Mouse (Mus musculus): ENCODE measurements around the gene Zfp386. TPM values are rescaled to one million over a fixed set of nuclear protein-coding genes. Genes with fewer than 3 reads are reported as not detected.
A peak's percentile ranks its signal among the peaks of the same experiment; 100 is the strongest.
"Not testable (repeated sequence)": the region's sequence is repeated elsewhere in the genome, so short reads cannot be mapped to it uniquely, and the experiment has no call there.

Gene Zfp386
- 3.8 and 5.1 TPM in 2 replicates for polyA plus RNA-seq (2012; rRNA removed)

DNA sequence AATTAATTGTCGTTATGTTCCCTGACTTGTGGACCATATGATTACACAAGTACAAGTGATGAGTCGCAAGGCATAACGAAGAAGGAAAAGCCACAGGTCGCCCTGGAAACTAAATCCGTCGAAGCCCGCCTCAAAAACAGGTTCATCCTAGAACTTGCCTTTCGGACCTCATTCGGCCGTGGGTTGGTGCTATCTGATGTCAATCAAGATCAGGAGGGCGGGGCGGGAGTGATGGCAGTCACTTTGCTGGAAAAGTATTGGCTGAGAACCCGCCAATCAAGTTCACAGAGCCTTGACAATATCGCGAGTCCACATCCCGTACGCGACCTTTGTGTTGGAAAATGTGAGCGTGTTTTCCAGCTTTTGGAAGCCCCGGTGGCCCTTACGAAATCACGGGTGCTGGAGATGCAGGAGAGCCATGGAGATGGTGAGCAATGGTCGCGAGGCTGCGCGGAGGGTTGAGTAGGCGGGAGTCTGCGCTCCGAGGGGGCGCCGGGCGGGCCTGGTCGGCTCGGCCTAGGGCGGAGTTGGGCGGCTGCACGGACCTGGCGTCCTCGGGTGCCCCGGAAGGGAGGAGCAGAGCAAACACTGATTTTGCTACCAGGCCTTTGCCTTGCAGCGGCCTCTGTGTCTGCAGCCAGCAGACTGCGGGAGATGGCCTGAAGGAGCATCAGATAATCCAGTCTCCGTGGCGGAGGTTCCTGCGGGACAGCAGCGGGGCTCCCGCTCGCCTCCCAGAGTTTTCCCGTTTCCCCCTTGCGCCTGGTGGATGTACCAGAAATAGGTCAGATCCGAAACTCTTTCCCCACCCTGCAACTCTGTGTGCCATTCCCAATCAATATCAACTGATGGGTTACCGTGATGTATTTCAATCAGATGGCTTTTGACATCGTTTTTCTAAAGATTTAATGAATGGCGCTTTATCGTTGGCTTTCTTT, at the start of gene Zfp386:
Zfp386 (plus strand) TSS at position 285 of the 938 bp plus-strand sequence.
- under 1% methylated on average over 55 of the region's 55 CpGs for WGBS
- H3K4me1 ChIP-seq (ENCODE audit: control insufficient read depth, insufficient read depth, low read length) = peaks cover 4% of the 10 kb centered on the region; the same call in 1 of the 2 replicates
- DNase-seq = peak; percentile 98
- peak; percentile 38; the same call in 1 of the 2 replicates for TF ChIP-seq POLR2A (IDR thresholded peaks at IDR 0.05; ENCODE audit: borderline replicate concordance, extremely low read depth, low read depth, low read length)
- TF ChIP-seq CTCF (IDR thresholded peaks at IDR 0.05; ENCODE audit: insufficient read depth, low read length) = no peak
- peak within 1 kb of the TSS; percentile 97 for H3K4me3 ChIP-seq (replicated peaks; ENCODE audit: extremely low read depth, low read depth, low read length)

DNA sequence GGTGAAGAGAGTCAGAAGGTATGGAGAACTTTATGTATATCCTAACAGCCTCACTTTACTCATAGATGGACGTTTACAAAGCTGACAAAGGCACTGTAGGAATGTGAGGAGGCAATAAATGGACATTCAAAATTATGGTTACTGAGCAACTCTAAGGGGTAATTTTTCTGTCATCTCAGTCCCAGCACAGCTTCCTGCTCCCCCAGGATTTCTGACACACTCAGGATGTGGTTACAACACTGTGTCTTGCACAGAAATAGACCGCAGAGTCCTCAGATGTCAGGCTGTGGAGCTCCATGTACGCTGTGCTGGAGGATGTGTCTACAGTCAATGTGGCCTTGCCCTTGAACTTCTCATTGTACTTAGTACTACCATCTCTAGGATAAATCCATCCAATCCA, 47.7 kb upstream of the Zfp386 start:
- not testable (repeated sequence) for H3K4me3 ChIP-seq (replicated peaks; ENCODE audit: extremely low read depth, low read depth, low read length); H3K4me1 ChIP-seq (ENCODE audit: control insufficient read depth, insufficient read depth, low read length); DNase-seq
- WGBS = 63% methylated on average over 3 of the region's 3 CpGs

DNA sequence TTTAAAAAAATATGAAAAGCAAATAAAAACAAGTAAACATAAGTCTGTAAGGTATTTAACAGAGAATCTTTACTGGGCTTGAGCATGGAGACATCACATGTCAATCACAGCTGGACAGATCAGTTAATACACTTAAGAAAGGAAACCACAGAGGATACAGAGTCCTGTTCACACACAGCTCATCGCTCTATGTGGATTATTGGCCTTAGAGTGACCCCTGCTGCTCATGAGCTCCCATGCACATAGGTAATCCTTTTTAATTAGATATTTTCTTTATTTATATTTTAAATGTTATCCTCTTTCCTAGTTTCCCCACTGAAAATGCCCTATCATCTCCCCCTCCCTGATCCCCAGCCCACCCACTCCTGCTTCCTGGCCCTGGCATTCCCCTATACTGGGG, 44.6 kb upstream of the Zfp386 start:
- not testable (repeated sequence) for H3K4me1 ChIP-seq (ENCODE audit: control insufficient read depth, insufficient read depth, low read length); H3K4me3 ChIP-seq (replicated peaks; ENCODE audit: extremely low read depth, low read depth, low read length); DNase-seq
- WGBS = 63% methylated on average over 1 of the region's 1 CpGs

DNA sequence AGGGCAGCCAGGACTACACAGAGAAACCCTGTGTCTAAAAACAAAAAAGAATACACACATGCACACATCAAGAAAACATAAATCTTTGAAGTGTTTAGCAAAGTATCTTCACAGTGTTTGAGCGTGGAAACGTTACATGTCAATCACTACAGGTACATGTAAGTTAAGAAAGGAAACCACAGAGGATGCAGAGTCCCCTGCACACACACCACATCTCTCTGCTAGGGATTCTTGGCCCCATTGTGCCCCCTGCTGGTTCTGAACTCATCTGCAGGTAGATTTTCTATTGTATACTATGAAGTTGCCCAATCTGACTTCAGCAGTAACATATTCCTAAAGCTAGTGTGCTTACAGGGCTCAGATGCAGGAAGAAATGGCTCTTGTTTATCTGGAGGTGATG, 36.7 kb upstream of the Zfp386 start:
- no peak for DNase-seq
- WGBS = 69% methylated on average over 2 of the region's 2 CpGs
- H3K4me3 ChIP-seq (replicated peaks; ENCODE audit: extremely low read depth, low read depth, low read length) = no peak overlapping the region
- TF ChIP-seq CTCF (IDR thresholded peaks at IDR 0.05; ENCODE audit: insufficient read depth, low read length) (no peak), POLR2A (IDR thresholded peaks at IDR 0.05; ENCODE audit: borderline replicate concordance, extremely low read depth, low read depth, low read length) (no peak)
- H3K4me1 ChIP-seq (ENCODE audit: control insufficient read depth, insufficient read depth, low read length) = no peaks in the 10 kb centered on the region

DNA sequence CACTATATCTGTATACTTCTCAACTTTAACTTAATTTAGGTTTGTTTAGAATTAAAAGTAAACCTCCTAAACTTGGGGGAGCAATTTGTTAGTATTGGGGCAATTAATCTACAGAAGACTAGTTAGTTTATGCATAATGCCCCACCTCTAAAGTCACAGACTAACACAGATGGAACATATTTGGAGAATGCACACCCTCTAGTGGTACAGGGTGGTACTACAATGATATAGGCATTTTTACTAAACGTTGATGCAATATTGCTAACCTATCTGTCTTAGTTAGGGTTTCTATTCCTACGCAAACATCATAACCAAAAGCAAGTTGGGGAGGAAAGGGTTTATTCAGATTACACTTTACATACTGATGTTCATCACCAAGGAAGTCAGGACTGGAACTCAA, 19.4 kb upstream of the Zfp386 start:
- TF ChIP-seq CTCF (IDR thresholded peaks at IDR 0.05; ENCODE audit: insufficient read depth, low read length) (peak; percentile 28; the same call in 1 of the 2 replicates), POLR2A (IDR thresholded peaks at IDR 0.05; ENCODE audit: borderline replicate concordance, extremely low read depth, low read depth, low read length) (no peak)
- H3K4me1 ChIP-seq (ENCODE audit: control insufficient read depth, insufficient read depth, low read length) = no peaks in the 10 kb centered on the region
- no peak overlapping the region for H3K4me3 ChIP-seq (replicated peaks; ENCODE audit: extremely low read depth, low read depth, low read length)
- DNase-seq = no peak
- WGBS = 46% methylated on average over 2 of the region's 2 CpGs

DNA sequence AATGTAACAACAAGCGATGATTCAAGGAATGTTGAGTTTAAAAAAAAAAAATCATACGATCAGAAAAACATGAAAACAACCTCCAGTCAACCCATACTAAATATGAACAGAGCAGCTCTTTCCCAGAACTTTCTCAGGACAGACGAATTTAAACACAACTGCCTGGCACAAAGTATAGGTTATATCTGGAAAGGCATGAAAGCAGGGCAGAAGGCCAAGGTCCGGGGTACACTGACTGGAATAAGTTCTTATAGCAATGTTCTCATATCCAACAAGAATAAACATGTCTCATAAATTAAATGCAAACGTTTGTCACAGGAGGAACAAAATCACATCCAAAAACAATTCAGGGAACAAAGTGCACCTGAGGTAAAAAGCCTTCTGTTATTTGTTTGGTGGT, 12.2 kb upstream of the Zfp386 start:
- no peak overlapping the region for H3K4me3 ChIP-seq (replicated peaks; ENCODE audit: extremely low read depth, low read depth, low read length)
- WGBS = 64% methylated on average over 5 of the region's 5 CpGs
- H3K4me1 ChIP-seq (ENCODE audit: control insufficient read depth, insufficient read depth, low read length) = no peaks in the 10 kb centered on the region
- TF ChIP-seq POLR2A (IDR thresholded peaks at IDR 0.05; ENCODE audit: borderline replicate concordance, extremely low read depth, low read depth, low read length) (no peak), CTCF (IDR thresholded peaks at IDR 0.05; ENCODE audit: insufficient read depth, low read length) (no peak)
- DNase-seq = no peak

DNA sequence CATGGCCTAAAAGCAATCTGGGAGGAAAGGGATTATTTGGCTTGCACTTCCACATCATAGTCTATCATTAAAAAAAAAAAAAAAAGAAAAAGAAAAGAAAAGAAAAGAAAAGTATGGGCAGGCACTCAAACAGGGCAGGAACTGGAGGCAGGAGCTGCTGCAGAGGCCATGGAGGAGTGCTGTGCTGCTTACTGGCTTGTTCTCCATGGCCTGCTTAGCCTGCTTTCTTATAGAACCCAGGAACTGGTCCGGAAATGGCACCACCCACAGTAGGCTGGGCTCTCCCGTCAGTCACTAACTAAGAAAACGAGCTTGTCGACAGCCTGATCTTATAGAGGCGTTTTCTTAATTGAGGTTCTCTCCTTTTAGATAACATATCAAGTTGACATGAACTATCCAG, 2.7 kb upstream of the Zfp386 start:
- H3K4me3 ChIP-seq (replicated peaks; ENCODE audit: extremely low read depth, low read depth, low read length) = no peak overlapping the region
- no peak for DNase-seq
- peaks cover 4% of the 10 kb centered on the region; the same call in 1 of the 2 replicates for H3K4me1 ChIP-seq (ENCODE audit: control insufficient read depth, insufficient read depth, low read length)
- TF ChIP-seq POLR2A (IDR thresholded peaks at IDR 0.05; ENCODE audit: borderline replicate concordance, extremely low read depth, low read depth, low read length) (no peak), CTCF (IDR thresholded peaks at IDR 0.05; ENCODE audit: insufficient read depth, low read length) (no peak)
- 82% methylated on average over 5 of the region's 5 CpGs for WGBS

DNA sequence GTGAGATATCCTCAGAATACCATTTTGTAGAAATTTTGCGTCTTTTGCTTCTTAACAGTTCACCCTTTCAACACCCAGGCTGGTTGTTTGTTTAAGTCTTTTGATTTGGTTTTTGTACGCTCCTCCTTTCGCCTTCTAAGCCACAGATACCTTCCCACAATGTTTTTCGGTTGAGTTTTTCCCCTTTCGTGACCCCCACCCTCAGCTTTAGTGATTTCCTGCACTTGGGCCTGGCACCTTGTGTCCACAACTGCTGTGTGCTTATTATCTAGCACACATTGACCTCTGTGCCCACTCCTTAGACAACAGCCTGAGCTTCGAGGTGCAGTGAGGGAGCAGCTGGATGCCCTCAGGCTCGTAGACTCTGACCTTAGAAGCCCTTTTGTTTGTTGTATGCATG, 1.2 kb downstream of the Zfp386 start:
- TF ChIP-seq POLR2A (IDR thresholded peaks at IDR 0.05; ENCODE audit: borderline replicate concordance, extremely low read depth, low read depth, low read length) (no peak), CTCF (IDR thresholded peaks at IDR 0.05; ENCODE audit: insufficient read depth, low read length) (no peak)
- DNase-seq = no peak
- WGBS = 43% methylated on average over 7 of the region's 7 CpGs
- Histone ChIP-seq H3K4me3 (replicated peaks; ENCODE audit: extremely low read depth, low read depth, low read length) (peak overlapping the region; percentile 36), H3K4me1 (ENCODE audit: control insufficient read depth, insufficient read depth, low read length) (peaks cover 4% of the 10 kb centered on the region; the same call in 1 of the 2 replicates)

DNA sequence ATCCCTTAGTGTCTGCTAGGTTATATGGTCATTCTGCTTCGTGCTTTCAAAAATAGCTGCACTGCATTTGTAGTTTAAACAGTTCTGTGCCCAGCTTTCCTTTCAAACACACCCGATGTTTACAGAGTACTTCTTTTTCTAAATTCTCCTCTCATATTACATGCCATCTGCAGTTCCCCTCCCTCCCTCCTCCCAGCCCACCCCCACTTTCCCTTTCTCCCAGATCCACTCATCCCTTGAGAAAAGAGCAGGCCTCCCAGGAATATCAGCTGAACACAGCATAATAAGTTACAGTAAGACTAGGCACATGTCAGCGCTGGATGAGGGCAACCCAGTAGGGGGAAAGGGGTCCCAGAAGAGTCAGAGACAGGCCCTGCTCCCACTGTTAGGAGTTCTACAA, 1.7 kb downstream of the Zfp386 start:
- 52% methylated on average over 3 of the region's 3 CpGs for WGBS
- no peak for TF ChIP-seq POLR2A (IDR thresholded peaks at IDR 0.05; ENCODE audit: borderline replicate concordance, extremely low read depth, low read depth, low read length)
- no peak for TF ChIP-seq CTCF (IDR thresholded peaks at IDR 0.05; ENCODE audit: insufficient read depth, low read length)
- no peak for DNase-seq
- peaks cover 4% of the 10 kb centered on the region; the same call in 1 of the 2 replicates for H3K4me1 ChIP-seq (ENCODE audit: control insufficient read depth, insufficient read depth, low read length)
- H3K4me3 ChIP-seq (replicated peaks; ENCODE audit: extremely low read depth, low read depth, low read length) = no peak overlapping the region

DNA sequence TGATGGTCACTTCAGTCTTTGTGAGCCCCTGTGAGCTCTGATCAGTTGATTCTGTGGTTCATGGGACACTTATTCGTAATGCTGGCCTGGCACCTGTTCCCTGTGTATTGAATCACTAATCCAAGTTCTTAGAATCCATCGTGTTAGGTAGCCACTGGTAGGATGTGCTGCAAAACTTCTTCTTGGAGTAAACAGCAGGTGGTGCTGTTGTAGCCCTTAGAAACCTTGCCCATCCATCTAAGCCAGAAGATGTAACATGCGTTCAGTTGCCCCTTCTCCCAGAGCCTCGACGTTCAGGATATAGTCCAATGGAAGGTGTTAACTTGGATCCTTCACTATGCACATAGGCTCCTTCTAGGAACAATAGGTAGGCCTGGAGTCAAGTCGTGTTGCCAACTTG, 2.2 kb downstream of the Zfp386 start:
- Histone ChIP-seq H3K4me3 (replicated peaks; ENCODE audit: extremely low read depth, low read depth, low read length) (no peak overlapping the region), H3K4me1 (ENCODE audit: control insufficient read depth, insufficient read depth, low read length) (peaks cover 4% of the 10 kb centered on the region; the same call in 1 of the 2 replicates)
- 56% methylated on average over 6 of the region's 6 CpGs for WGBS
- DNase-seq = no peak
- TF ChIP-seq CTCF (IDR thresholded peaks at IDR 0.05; ENCODE audit: insufficient read depth, low read length) (peak; percentile 35; the same call in 1 of the 2 replicates), POLR2A (IDR thresholded peaks at IDR 0.05; ENCODE audit: borderline replicate concordance, extremely low read depth, low read depth, low read length) (no peak)

All from lung, adult 2 months (tissue).